Mouse (Mus musculus) liver, adult 2 months (tissue): ENCODE measurements around the gene Gan.
A peak's percentile ranks its signal among the peaks of the same experiment; 100 is the strongest.

Source experiments
- CTCF ChIP-seq: fragments of 200-500 bp; IDR thresholded peaks from 2 replicates; pipeline ENCODE4 v1.5.1; 2011; ENCODE audit warnings: low read depth, low read length, control low read depth
- POLR2A ChIP-seq: fragments of 200-500 bp; IDR thresholded peaks from 2 replicates; pipeline ENCODE4 v1.6.1; 2011; ENCODE audit warnings: low read length, control low read depth; ENCODE audit not compliant: insufficient read depth; ENCODE audit errors: extremely low read depth

DNA sequence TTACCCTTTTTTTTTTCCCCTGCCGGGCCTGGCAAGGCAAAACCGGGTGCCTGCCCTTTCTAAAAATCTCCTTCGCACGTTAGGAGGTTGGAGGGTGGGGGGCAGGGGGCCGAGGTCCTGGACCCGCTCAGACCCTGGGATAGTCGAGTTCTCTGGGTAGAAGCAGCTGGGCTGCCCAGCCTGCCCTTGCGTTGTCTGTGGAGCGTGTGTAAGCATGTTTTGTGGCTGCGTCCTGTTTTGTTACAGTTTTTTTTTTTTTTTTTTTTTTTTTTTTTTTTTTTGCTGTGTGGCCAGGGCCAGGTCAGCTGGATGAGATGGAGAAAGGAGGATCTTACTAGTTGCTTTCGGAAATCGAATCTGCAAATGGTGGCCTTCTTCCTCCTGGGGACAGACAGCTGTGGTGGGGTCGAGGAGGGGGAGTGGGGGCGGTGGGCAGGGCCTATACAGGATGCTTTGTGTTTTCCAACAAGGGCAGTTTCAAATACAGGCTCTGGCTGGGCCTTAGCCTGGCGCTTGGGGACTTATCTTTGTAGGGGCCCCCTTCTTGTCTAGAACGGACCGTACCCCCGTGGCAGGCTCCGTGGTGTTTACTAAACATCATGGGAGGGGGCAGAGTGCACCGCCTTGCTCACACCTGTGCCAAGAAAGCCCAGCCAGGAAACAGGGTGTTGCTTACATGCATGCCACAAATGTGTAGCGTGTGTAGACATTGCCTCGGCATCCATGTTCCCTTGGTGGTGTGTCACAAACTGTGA, 100.1 kb downstream of the Gan start:
- TF ChIP-seq CTCF (no peak), POLR2A (peak; percentile 63; the same call in 1 of the 2 replicates)
